Mouse (Mus musculus) limb, embryonic 13.5 days (tissue): ENCODE results near the gene Mical1. TPM values are rescaled to one million over a fixed set of nuclear protein-coding genes. Genes with fewer than 3 reads are reported as not detected.

Experiments
- ATAC-seq: fragments of 200-750 bp; cut with Nextera tagmentation; 2 replicates; pipeline ENCODE4 v1.8.0; 2017; ENCODE audit warnings: low read depth, moderate number of reproducible peaks, moderate TSS enrichment; ENCODE audit not compliant: low FRiP score
- H3K27ac ChIP-seq: fragments of 300-500 bp; sonication (generic); 2 replicates; pipeline ENCODE4 v1.5.1; 2015; ENCODE audit warnings: inconsistent platforms, mild to moderate bottlenecking, moderate library complexity
- H3K27me3 ChIP-seq: fragments of 300-500 bp; sonication (generic); 2 replicates; pipeline ENCODE4 v1.6.1; 2015; ENCODE audit warnings: mild to moderate bottlenecking, inconsistent platforms
- H3K36me3 ChIP-seq: fragments of 300-500 bp; sonication (generic); 2 replicates; pipeline ENCODE4 v1.6.1; 2015; ENCODE audit warnings: inconsistent platforms, mild to moderate bottlenecking, moderate library complexity
- H3K4me1 ChIP-seq: fragments of 300-500 bp; sonication (generic); 2 replicates; pipeline ENCODE4 v1.6.1; 2015; ENCODE audit warnings: inconsistent platforms
- H3K4me2 ChIP-seq: fragments of 300-500 bp; sonication (generic); replicated peaks from 2 replicates; pipeline ENCODE4 v1.6.1; 2015; ENCODE audit warnings: inconsistent platforms, mild to moderate bottlenecking, moderate library complexity
- H3K4me3 ChIP-seq: fragments of 300-500 bp; sonication (generic); 2 replicates; pipeline ENCODE4 v1.5.1; 2015; ENCODE audit warnings: moderate library complexity, mild to moderate bottlenecking, inconsistent platforms
- H3K9ac ChIP-seq: fragments of 300-500 bp; sonication (generic); 2 replicates; pipeline ENCODE4 v1.6.1; 2015; ENCODE audit warnings: mild to moderate bottlenecking, inconsistent platforms
- H3K9me3 ChIP-seq: fragments of 300-500 bp; sonication (generic); 2 replicates; pipeline ENCODE4 v1.6.1; 2016; ENCODE audit warnings: inconsistent platforms
- WGBS: fragments of 180-500 bp; shearing (Covaris S2); methylation state at CpG from one replicate; pipeline ENCODE4 v1.1.7; 2015; 5-methylcytosine and 5-hydroxymethylcytosine counted together
- polyA plus RNA-seq: library from polyadenylated mRNA; unstranded; fragments of >200 nt; fragmentation: Nextera tagmentation; extraction: Ambion mirVana; gene quantifications from 2 replicates; pipeline ENCODE4 v1.2.1, GENCODE M21; 2015

The Mical1 gene
- polyA plus RNA-seq, 1 experiment from 2014 or later: 50.6 TPM

- WGBS: 70% methylated on average over 33 of the region's 33 CpGs
- no peak for ATAC-seq
These were observed 5.1 kb downstream of the Mical1 start for GRCm38 (mm10) chr10:41480938-41481880.

GRCm38 (mm10) chr10:41482446-41482845 is 6.3 kb downstream of the Mical1 start:
- Histone ChIP-seq H3K4me1 (peaks cover 12% of the 10 kb centered on the region), H3K27ac (no peak overlapping the region), H3K27me3 (no peaks in the 10 kb centered on the region), H3K4me2 (no peak overlapping the region), H3K4me3 (no peak overlapping the region), H3K9ac (no peak overlapping the region), H3K9me3 (no peaks in the 10 kb centered on the region), H3K36me3 (peaks cover 95% of the 10 kb centered on the region)
- WGBS: 76% methylated on average over 7 of the region's 7 CpGs
- ATAC-seq: no peak

More at GRCm38 (mm10) chr10:41480938-41481880, 5.1 kb downstream of the Mical1 start:
- Histone ChIP-seq H3K9me3 (no peaks in the 10 kb centered on the region), H3K4me2 (no peak overlapping the region), H3K4me1 (peaks cover 17% of the 10 kb centered on the region), H3K9ac (no peak overlapping the region), H3K27me3 (no peaks in the 10 kb centered on the region), H3K36me3 (peaks cover 82% of the 10 kb centered on the region), H3K4me3 (no peak overlapping the region), H3K27ac (no peak overlapping the region)

- no peak overlapping the region for H3K9ac ChIP-seq
- H3K4me2 ChIP-seq: no peak overlapping the region
- H3K27ac ChIP-seq: no peak overlapping the region
- H3K4me3 ChIP-seq: no peak overlapping the region
- no peaks in the 10 kb centered on the region for H3K27me3 ChIP-seq
- WGBS: 92% methylated on average over 16 of the region's 16 CpGs
- peaks cover 77% of the 10 kb centered on the region for H3K36me3 ChIP-seq
- ATAC-seq: no peak
- H3K9me3 ChIP-seq: no peaks in the 10 kb centered on the region
- H3K4me1 ChIP-seq: peaks cover 22% of the 10 kb centered on the region
These were observed 9.7 kb downstream of the Mical1 start for GRCm38 (mm10) chr10:41485778-41486177.

- peaks cover 22% of the 10 kb centered on the region for H3K4me1 ChIP-seq
- ATAC-seq: no peak
- no peak overlapping the region for H3K4me2 ChIP-seq
- no peak overlapping the region for H3K4me3 ChIP-seq
- no peak overlapping the region for H3K27ac ChIP-seq
- 89% methylated on average over 14 of the region's 14 CpGs for WGBS
- H3K9ac ChIP-seq: no peak overlapping the region
- peaks cover 69% of the 10 kb centered on the region for H3K36me3 ChIP-seq
- H3K27me3 ChIP-seq: no peaks in the 10 kb centered on the region
- no peaks in the 10 kb centered on the region for H3K9me3 ChIP-seq
These were observed 10.5 kb downstream of the Mical1 start for GRCm38 (mm10) chr10:41486506-41487170.

- Histone ChIP-seq H3K4me3 (peak overlapping the region; percentile 66), H3K4me2 (peak overlapping the region; percentile 99), H3K36me3 (peaks cover 46% of the 10 kb centered on the region), H3K4me1 (peaks cover 22% of the 10 kb centered on the region), H3K27ac (no peak overlapping the region), H3K9ac (peak overlapping the region; percentile 80), H3K9me3 (no peaks in the 10 kb centered on the region), H3K27me3 (no peaks in the 10 kb centered on the region)
- WGBS: 51% methylated on average over 7 of the region's 7 CpGs
- ATAC-seq: no peak
These were observed 12.8 kb downstream of the Mical1 start for GRCm38 (mm10) chr10:41488877-41489276.

- 27% methylated on average over 8 of the region's 8 CpGs for WGBS
- H3K4me1 ChIP-seq: peaks cover 22% of the 10 kb centered on the region
- H3K27me3 ChIP-seq: no peaks in the 10 kb centered on the region
- peak overlapping the region; percentile 80 for H3K9ac ChIP-seq
- peak overlapping the region; percentile 66 for H3K4me3 ChIP-seq
- peak overlapping the region; percentile 99 for H3K4me2 ChIP-seq
- H3K9me3 ChIP-seq: no peaks in the 10 kb centered on the region
- H3K36me3 ChIP-seq: peaks cover 42% of the 10 kb centered on the region
- no peak for ATAC-seq
- H3K27ac ChIP-seq: no peak overlapping the region
These were observed 13.2 kb downstream of the Mical1 start for GRCm38 (mm10) chr10:41489294-41489693.

GRCm38 (mm10) chr10:41489708-41490517 is 13.8 kb downstream of the Mical1 start, which contains the start of the genes Smpd2 and Ppil6:
TSS of gene Smpd2 (minus strand) at chr10:41490369.
TSS of gene Ppil6 (plus strand) at chr10:41490439.
- WGBS: under 1% methylated on average over 50 of the region's 50 CpGs
- Histone ChIP-seq H3K4me1 (peaks cover 22% of the 10 kb centered on the region), H3K27me3 (no peaks in the 10 kb centered on the region), H3K4me3 (peak within 1 kb of the TSS; percentile 66), H3K9ac (peak within 1 kb of the TSS; percentile 80), H3K9me3 (no peaks in the 10 kb centered on the region), H3K27ac (peak within 1 kb of the TSS; percentile 70; the same call in 1 of the 2 replicates), H3K4me2 (peak within 1 kb of the TSS; percentile 99), H3K36me3 (peaks cover 36% of the 10 kb centered on the region)
- peak; percentile 94 for ATAC-seq

- Histone ChIP-seq H3K4me3 (peak overlapping the region; percentile 66), H3K36me3 (peaks cover 30% of the 10 kb centered on the region), H3K9ac (peak overlapping the region; percentile 80), H3K9me3 (no peaks in the 10 kb centered on the region), H3K4me2 (peak overlapping the region; percentile 99), H3K4me1 (peaks cover 22% of the 10 kb centered on the region), H3K27ac (no peak overlapping the region), H3K27me3 (no peaks in the 10 kb centered on the region)
- ATAC-seq: peak; percentile 74
- under 1% methylated on average over 29 of the region's 29 CpGs for WGBS
These were observed 14.4 kb downstream of the Mical1 start for GRCm38 (mm10) chr10:41490518-41490873.

GRCm38 (mm10) chr10:41491111-41491510 is 15.0 kb downstream of the Mical1 start:
- no peak for ATAC-seq
- Histone ChIP-seq H3K4me3 (no peak overlapping the region), H3K36me3 (peaks cover 24% of the 10 kb centered on the region), H3K4me2 (peak overlapping the region; percentile 99), H3K9ac (no peak overlapping the region), H3K4me1 (peaks cover 22% of the 10 kb centered on the region), H3K27ac (no peak overlapping the region), H3K9me3 (no peaks in the 10 kb centered on the region), H3K27me3 (no peaks in the 10 kb centered on the region)
- WGBS: 44% methylated on average over 4 of the region's 4 CpGs

- Histone ChIP-seq H3K36me3 (no peaks in the 10 kb centered on the region), H3K27me3 (no peaks in the 10 kb centered on the region), H3K4me2 (no peak overlapping the region), H3K9ac (no peak overlapping the region), H3K9me3 (no peaks in the 10 kb centered on the region), H3K4me1 (no peaks in the 10 kb centered on the region), H3K4me3 (no peak overlapping the region), H3K27ac (no peak overlapping the region)
- ATAC-seq: no peak
- 52% methylated on average over 4 of the region's 4 CpGs for WGBS
These were observed 24.8 kb downstream of the Mical1 start for GRCm38 (mm10) chr10:41500941-41501340.

GRCm38 (mm10) chr10:41504996-41505395 is 28.9 kb downstream of the Mical1 start:
- ATAC-seq: no peak
- no peak overlapping the region for H3K27ac ChIP-seq
- H3K27me3 ChIP-seq: no peaks in the 10 kb centered on the region
- H3K4me3 ChIP-seq: no peak overlapping the region
- no peak overlapping the region for H3K4me2 ChIP-seq
- no peaks in the 10 kb centered on the region for H3K36me3 ChIP-seq
- H3K4me1 ChIP-seq: no peaks in the 10 kb centered on the region
- no peaks in the 10 kb centered on the region for H3K9me3 ChIP-seq
- WGBS: 83% methylated on average over 1 of the region's 1 CpGs
- H3K9ac ChIP-seq: no peak overlapping the region
